Mouse (Mus musculus) ES-CJ7 (cell line): Measurements from ENCODE around the gene Plac1.

Source experiments
- DNase-seq: peaks from one replicate; pipeline ENCODE4 v3.0.0; 2011; ENCODE audit warnings: low read depth, low spot score

Gene Plac1

DNA sequence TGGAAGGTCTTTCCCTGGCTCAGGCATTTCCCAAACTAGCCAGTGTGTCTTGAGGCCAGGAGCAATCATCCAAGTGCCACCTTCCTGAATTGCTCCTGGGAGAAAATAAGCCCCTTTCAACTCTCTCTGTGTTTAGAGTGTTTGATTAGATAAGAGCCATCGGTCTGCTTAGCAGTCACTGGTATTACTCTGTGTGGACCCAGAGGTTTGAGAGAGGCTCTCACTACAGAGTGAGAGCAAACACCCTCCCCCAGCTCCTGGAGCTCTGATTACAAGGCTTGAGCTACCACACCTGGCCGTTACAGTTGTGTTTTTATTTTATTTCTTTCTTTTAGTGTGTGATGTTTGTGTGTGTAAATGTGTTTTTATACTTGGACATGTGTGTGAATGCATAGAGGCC is 193.0 kb downstream of the Plac1 start:
- no peak for DNase-seq

DNA sequence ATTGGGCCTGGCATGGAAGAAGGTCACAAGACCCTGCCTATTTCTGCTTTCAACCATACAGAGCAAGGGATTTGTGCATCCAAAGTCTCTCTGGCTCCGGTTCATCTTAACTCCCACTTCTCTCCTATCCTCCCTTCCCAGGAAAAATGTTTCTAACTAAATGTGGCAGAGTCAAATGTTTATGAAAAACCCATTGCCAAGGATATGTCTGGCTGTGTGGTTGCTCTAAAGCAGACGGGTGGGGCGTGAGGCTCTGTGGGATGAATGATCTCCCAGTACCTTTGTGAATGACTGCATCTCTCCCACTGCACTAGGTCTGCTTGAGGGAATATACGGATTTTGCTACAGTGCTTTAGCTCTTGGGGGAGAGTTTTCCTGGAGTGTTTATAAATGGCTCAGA is 193.9 kb downstream of the Plac1 start:
- no peak for DNase-seq

DNA sequence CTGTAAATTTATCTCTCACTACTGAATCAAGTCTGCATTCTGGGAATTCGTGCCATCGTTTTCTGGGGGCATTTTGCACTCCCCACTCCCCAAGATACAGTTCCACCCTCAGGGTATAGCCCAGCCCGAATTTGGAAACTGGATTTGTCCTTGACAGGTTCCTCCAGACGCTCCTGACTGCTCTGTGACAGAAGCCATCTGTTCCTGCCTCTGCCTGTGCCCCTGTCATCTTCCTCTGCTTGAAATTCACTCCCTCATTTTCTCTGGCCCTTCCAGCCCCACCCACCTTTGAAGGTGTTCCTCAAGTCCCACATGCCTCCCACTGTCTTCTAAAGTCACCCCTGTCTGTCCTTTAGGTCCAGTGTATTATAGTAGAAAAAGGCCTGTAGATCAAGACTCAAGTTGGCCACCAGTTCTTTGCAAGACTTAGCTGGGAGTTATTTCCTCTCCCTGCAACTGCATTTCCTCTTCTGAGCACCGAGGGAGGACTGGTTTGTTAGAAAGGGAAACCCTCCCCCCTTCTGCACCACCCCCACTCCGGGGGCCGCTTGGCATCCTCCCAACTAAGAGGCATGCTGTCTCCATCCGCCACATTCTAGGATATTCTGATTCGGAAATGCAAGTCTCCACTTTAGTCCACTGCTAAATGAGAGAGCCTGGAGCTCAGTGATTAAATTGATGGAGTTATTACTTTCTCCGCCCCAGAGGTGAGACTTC is 194.6 kb downstream of the Plac1 start:
- no peak for DNase-seq

DNA sequence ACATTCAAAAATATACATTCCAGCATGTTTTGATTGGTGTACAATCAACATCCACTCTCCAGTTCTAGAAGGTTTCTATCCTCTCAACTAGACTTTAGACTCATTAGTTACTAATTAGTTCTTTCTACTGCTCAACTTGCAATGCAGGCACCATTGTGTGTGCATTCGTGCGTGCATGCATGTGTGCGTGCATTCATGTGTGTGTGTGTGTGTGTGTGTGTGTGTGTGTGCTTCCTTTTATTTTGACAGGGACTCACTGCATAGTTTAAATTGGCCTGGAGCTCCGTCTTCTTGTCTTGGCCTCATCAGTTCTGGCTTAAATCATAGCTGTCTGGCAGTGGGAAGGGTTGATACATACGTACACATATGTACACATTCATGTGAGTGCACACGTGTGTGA is 198.9 kb downstream of the Plac1 start:
- DNase-seq = no peak

DNA sequence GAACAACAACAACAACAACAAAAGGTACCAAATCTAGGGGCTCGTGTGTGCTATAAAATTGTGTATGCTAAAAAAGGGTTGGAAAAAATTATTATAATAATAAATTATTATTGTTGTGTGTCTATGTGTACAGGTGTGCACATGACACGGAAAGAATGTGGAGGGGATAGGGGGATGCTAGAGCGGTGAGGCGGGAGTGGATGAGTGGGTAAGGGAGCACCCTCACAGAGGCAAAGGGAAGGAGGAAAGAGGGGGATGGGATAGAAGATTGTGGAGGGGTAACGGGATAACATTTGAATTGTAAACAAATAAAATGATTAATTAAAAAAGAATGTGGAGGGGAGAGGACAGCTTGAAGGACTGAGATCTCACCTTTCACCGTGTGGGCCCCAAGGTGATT is 199.8 kb downstream of the Plac1 start:
- DNase-seq = no peak

DNA sequence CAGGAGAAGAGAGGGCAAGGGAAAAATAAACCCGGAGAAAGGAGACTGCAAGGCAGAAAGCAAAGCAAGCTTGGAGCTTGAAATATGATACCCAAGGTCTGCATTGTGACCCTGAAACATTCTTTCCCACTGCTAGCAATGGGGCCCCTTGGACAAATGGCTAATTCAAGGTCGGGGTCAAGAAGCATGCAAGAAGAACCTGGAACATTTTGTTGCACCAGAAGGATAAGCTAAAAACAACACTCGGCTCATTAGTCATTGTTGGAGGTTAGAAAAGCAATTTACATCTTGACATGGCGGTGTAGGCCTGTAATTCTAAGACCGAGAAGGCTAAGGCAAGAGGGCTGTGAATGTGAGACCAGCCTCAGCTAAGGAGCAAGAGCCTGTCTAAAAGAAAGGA is 200.3 kb downstream of the Plac1 start:
- no peak for DNase-seq

DNA sequence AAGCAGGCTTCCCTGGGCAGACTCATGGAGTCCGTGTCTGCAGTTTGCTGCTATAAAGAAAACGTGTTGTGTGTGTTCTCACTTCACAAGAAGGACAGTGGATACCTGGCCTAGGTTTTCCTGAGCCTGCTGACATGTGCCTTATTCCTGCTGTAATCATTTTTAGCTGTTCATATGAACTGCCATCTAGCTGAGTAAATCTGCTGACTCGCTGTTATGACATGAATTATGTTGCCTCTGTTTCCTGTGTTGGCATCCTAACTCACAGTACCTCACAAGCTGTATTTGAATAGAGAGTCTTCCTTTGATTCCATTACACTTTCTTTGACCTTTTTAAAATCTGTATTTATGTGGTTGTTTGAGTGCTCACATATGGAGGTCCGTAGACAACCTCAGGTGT is 201.7 kb downstream of the Plac1 start:
- DNase-seq = no peak

DNA sequence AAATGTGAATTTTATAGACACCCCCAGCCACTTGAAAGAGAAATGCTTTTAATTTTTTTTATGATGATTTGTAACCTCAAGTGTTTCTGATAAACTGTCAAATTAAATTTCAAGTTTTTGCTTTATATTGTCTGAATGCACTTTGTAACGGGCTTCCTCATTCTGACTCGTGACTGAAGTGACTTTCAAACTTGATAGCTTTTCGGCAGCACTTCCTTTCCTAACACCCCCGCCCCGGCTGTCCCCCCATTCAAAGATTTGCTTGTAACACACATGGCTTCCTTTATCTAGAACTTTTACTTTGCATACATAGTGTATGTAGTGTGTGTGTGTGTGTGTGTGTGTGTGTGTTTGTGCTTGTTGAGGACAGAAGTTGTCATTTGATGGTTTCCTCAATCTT is 210.4 kb downstream of the Plac1 start:
- no peak for DNase-seq

DNA sequence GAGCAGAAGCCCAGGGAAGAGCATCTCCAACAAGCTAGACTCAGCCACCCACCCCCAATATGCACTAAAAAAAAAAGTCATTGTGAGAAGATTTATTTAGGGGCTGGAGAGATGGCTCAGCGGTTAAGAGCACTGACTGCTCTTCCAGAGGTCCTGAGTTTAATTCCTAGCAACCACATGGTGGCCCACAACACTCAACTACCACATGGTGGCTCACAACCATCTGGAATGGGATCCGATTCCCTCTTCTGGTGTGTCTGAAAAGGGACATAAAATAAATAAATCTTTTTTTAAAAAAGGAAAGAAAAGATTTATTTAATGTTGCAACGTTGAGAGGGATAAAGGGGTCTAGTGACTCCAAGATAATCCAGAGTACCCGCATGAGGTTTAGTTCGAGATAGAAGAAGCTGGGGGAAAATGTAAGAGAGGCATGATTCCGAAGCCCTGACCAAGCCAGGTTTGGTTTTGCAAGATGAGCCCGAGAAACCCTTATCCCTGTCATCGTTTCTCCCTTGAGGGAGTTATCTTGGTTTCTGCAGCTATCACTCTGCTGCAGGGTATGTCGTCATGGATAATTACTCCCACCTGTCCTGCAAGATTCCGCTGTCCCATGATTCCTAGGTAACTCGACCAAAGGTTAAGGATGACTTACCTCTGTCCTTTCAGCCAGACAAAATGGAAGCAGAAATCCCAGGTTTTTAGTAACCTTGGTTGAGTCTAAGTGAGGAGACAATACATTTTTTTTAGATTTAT is 214.3 kb downstream of the Plac1 start:
- DNase-seq = no peak

DNA sequence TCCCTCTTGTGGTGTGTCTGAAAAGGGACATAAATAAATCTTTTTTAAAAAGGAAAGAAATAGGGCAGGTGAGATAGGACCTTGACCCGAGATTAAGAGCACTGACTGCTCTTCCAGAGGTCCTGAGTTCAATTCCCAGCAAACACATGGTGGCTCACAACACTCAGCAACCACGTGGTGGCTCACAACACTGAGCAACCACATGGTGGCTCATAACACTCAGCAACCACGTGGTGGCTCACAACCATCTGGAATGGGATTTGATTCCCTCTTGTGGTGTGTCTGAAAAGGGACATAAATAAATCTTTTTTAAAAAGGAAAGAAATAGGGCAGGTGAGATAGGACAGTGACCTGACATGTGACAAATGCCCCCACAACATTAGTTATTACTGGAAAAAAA is 215.6 kb downstream of the Plac1 start:
- peak; percentile 69 for DNase-seq

DNA sequence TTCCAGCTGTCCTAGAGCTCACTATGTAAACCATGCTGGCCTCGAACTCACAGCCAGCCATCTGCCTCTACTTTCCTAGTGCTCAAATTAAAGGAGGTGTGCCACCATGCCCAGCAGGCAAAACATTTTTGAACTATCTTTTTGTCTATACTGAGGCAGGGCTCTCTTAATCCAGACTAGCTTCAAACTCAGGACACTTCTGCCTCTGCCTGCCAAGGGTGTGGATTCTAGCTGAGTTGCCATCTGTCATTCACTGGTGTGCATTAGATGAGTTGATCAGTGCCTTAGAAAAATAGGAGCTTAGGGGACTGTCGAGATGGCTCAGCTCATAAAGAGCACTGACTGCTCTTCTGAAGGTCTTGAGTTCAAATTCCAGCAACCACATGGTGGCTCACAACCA is 216.9 kb downstream of the Plac1 start:
- no peak for DNase-seq
